Mouse (Mus musculus) liver, embryonic 14.5 days (tissue): Measurements from ENCODE around the gene Ssx2ip. TPM values are rescaled to one million over a fixed set of nuclear protein-coding genes. Genes with fewer than 3 reads are reported as not detected.

ENCODE experiments used
- ATAC-seq: fragments of 200-750 bp; cut with Nextera tagmentation; 2 replicates; pipeline ENCODE4 v1.8.0; 2017; ENCODE audit warnings: moderate number of reproducible peaks, mild to moderate bottlenecking, moderate library complexity; ENCODE audit not compliant: insufficient read depth
- DNase-seq, 3 experiments: peaks; one replicate each; pipeline ENCODE4 v3.0.0-alpha.2; 2012 to 2013; ENCODE audit warnings: low read depth in 3 of 3, low spot score in 3 of 3
- H3K27ac ChIP-seq: fragments of 300-500 bp; sonication (generic); 2 replicates; pipeline ENCODE4 v1.5.1; 2014; ENCODE audit warnings: moderate library complexity, mild to moderate bottlenecking, control low read depth, inconsistent platforms
- H3K27me3 ChIP-seq: fragments of 300-500 bp; sonication (generic); 2 replicates; pipeline ENCODE4 v1.6.1; 2014; ENCODE audit warnings: mild to moderate bottlenecking, low read length, moderate library complexity; ENCODE audit not compliant: control insufficient read depth, insufficient read depth
- H3K36me3 ChIP-seq: fragments of 300-500 bp; sonication (generic); replicated peaks from 2 replicates; pipeline ENCODE4 v1.6.1; 2014; ENCODE audit warnings: low read depth; ENCODE audit not compliant: control insufficient read depth, insufficient read depth
- H3K4me1 ChIP-seq, 2 experiments: fragments of 200-500 bp in 1 of 2; fragments of 300-500 bp in 1 of 2; sonication (generic) in 1 of 2; replicated peaks; 2 replicates each; pipeline ENCODE4 v1.6.1; 2012 to 2014; ENCODE audit warnings: antibody characterized with exemption in 1 of 2, inconsistent platforms in 1 of 2, low read length in 1 of 2; ENCODE audit not compliant: control insufficient read depth in 2 of 2, insufficient read depth in 2 of 2
- H3K4me2 ChIP-seq: fragments of 300-500 bp; sonication (generic); 2 replicates; pipeline ENCODE4 v1.6.1; 2014; ENCODE audit warnings: low read depth, mild to moderate bottlenecking, control low read depth, moderate library complexity
- H3K4me3 ChIP-seq, 2 experiments: fragments of 200-500 bp in 1 of 2; fragments of 300-500 bp in 1 of 2; sonication (generic) in 1 of 2; 2 replicates each; pipeline ENCODE4 v1.5.1; 2012 to 2014; ENCODE audit warnings: low read depth in 2 of 2, low read length in 2 of 2, mild to moderate bottlenecking in 2 of 2, control low read depth in 1 of 2, inconsistent platforms in 1 of 2, moderate library complexity in 1 of 2; ENCODE audit not compliant: insufficient read depth in 1 of 2
- H3K9ac ChIP-seq: fragments of 300-500 bp; sonication (generic); replicated peaks from 2 replicates; pipeline ENCODE4 v1.6.1; 2014; ENCODE audit warnings: mild to moderate bottlenecking, control low read depth, moderate library complexity
- H3K9me3 ChIP-seq: fragments of 300-500 bp; sonication (generic); 2 replicates; pipeline ENCODE4 v1.6.1; 2016; ENCODE audit warnings: low read length, mixed read lengths; ENCODE audit not compliant: control insufficient read depth
- CTCF ChIP-seq: IDR thresholded peaks from 2 replicates; pipeline ENCODE4 v1.5.1; 2016; ENCODE audit warnings: antibody characterized with exemption, low read depth, control low read depth
- EP300 ChIP-seq: IDR thresholded peaks from 2 replicates; pipeline ENCODE4 v1.6.1; 2016; ENCODE audit warnings: antibody characterized with exemption, low read depth
- WGBS: fragments of 180-500 bp; shearing (Covaris S2); extraction: QIAGEN DNeasy Blood & Tissue Kit; methylation state at CpG from one replicate; pipeline ENCODE4 v1.1.7; 2014; ENCODE audit not compliant: insufficient replicate concordance; 5-methylcytosine and 5-hydroxymethylcytosine counted together
- polyA plus RNA-seq, 2 experiments: library from polyadenylated mRNA; depleted of rRNA in 1 of 2; stranded (reverse) in 1 of 2; unstranded in 1 of 2; fragments of >200 nt; fragmentation: Nextera tagmentation in 1 of 2; extraction: Ambion mirVana in 1 of 2; gene quantifications; 2 replicates each; pipeline versions ENCODE4 v1.2.1 to v1.2.3; 2012 to 2014

Gene Ssx2ip
- polyA plus RNA-seq, 2 experiments: 34.9 to 96.2 TPM

DNA sequence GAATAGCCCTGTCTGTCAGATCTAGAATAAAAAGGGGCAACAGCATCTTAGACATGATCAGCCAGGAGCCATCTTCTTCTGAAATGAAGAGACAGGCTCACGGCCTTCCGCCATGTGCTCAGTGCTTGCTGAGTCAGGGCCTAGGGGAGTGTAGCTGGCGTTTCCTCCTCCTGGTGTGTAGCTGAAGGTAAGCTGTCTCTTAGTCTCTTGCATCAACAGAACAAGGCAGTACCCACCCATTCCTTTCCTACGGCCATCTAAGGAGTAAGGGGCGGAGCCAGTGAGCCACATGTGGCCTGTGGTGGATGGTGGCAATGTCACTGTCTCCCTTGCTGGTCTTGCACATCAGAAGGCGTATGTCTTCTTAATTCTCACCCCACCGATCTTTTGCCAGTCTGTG, 5.7 kb downstream of the Ssx2ip start:
- no peak overlapping the region for H3K4me3 ChIP-seq
- no peaks in the 10 kb centered on the region for H3K27me3 ChIP-seq
- H3K4me1 ChIP-seq: peaks cover 54 to 62% of the 10 kb centered on the region in 2 experiments
- H3K9me3 ChIP-seq: no peaks in the 10 kb centered on the region
- ATAC-seq (peak; percentile 34), DNase-seq (peak in 2 of 3 experiments; percentile 37 to 54)
- 48% methylated on average over 7 of the region's 7 CpGs for WGBS
- TF ChIP-seq EP300: no peak
- peak; percentile 15; the same call in 1 of the 2 replicates for TF ChIP-seq CTCF
- peak overlapping the region; percentile 48 for H3K4me2 ChIP-seq
- peak overlapping the region; percentile 19 for H3K27ac ChIP-seq
- H3K9ac ChIP-seq: peak overlapping the region; percentile 41; the same call in 1 of the 2 replicates
- peaks cover 53% of the 10 kb centered on the region for H3K36me3 ChIP-seq

DNA sequence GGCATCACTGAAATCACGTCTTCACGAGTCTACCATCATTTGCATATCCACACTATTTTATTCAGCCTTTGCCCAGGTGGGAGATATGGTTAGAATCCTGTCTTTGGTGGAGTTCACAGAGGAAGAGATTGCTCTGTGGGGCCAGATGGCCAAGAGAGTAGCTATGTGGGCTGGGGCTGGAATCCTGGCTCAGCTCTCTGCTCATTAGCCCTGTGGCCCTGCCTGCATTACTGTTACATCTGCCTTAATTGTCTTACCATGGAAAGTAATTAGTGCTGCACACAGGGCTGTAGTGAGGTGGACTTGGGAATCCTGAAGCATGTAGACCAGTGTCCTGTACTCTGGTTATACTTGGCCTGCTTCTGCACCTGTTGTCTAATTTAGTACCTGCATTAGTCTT, 7.6 kb downstream of the Ssx2ip start:
- H3K9me3 ChIP-seq: no peaks in the 10 kb centered on the region
- no peak overlapping the region; the same call in 1 of the 2 replicates for H3K4me2 ChIP-seq
- no peak overlapping the region for H3K4me3 ChIP-seq
- no peak overlapping the region for H3K9ac ChIP-seq
- peaks cover 47 to 57% of the 10 kb centered on the region in 2 experiments for H3K4me1 ChIP-seq
- ATAC-seq (no peak), DNase-seq (no peak)
- H3K27me3 ChIP-seq: no peaks in the 10 kb centered on the region
- no peak overlapping the region; the same call in 1 of the 2 replicates for H3K27ac ChIP-seq
- WGBS: 72% methylated on average over 2 of the region's 2 CpGs
- TF ChIP-seq EP300 (no peak), CTCF (no peak)
- peaks cover 56% of the 10 kb centered on the region for H3K36me3 ChIP-seq

DNA sequence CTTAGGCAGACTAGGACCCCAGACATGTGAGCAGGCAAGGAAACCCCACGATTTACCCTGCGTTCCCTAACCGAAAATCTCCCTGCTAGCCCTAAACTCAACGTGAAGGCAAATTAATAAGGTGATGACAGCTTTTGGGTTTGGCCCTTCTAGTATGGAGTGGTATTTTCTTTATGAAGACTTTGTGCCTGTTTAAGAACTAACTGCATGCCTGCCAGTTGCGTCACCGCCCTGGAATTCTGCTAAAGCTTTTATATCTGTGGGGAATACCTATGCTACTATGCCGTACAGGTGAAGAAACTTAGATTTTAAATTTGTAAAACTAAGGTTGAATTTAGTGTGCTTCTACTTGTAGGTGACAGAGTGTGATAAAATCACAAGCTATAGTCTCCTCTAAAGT, 8.0 kb downstream of the Ssx2ip start:
- H3K4me1 ChIP-seq: peaks cover 42 to 52% of the 10 kb centered on the region in 2 experiments
- H3K9ac ChIP-seq: no peak overlapping the region
- H3K4me2 ChIP-seq: no peak overlapping the region
- no peaks in the 10 kb centered on the region for H3K9me3 ChIP-seq
- ATAC-seq: no peak
- WGBS: 88% methylated on average over 7 of the region's 7 CpGs
- H3K27ac ChIP-seq: no peak overlapping the region
- TF ChIP-seq CTCF (no peak), EP300 (no peak)
- H3K4me3 ChIP-seq: no peak overlapping the region
- no peak for DNase-seq
- H3K36me3 ChIP-seq: peaks cover 56% of the 10 kb centered on the region
- H3K27me3 ChIP-seq: no peaks in the 10 kb centered on the region

DNA sequence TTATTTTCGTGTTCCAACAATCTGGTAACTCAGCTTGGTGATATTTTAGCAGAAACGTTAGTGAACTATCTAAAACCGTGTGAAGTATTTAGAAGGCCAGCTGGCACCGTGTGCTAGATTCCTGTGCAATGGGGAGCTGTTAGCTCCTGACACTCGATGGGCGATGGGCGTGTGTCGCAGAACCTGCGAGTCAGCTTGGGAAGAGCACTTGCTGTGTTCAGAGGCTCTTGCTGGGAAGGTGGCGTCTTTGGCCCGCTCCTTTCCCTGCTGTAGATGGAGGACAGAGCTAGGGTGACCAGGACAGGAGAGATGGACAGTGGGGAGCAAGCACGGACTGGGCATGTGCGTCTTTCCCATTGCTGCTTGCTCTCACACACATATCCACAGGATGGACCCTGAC, 8.6 kb downstream of the Ssx2ip start:
- no peak overlapping the region for H3K4me3 ChIP-seq
- 88% methylated on average over 13 of the region's 13 CpGs for WGBS
- DNase-seq: no peak
- no peaks in the 10 kb centered on the region for H3K27me3 ChIP-seq
- H3K27ac ChIP-seq: no peak overlapping the region
- no peak for TF ChIP-seq CTCF
- TF ChIP-seq EP300: no peak
- no peaks in the 10 kb centered on the region for H3K9me3 ChIP-seq
- no peak overlapping the region for H3K4me2 ChIP-seq
- H3K9ac ChIP-seq: no peak overlapping the region
- H3K4me1 ChIP-seq: peaks cover 37 to 47% of the 10 kb centered on the region in 2 experiments
- H3K36me3 ChIP-seq: peaks cover 57% of the 10 kb centered on the region
- no peak for ATAC-seq

DNA sequence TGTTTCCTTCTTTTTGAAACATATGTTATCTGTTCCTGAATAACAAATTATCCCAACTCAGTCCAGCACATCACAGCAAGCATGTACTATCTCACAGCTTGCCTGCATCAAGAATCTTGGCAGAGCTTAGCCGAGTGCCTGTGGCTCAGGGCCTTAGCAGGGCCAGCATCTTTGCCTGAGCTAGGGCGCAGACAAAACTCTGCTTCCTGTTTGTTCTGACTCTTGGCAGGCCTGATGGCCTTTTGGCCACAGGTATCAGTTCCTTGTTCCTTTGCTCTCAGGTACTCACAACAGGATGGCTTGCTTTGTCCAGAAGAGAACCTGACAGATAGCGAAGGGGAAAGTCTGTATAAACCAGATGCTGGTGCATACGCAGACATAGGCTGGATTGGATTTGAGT, 9.6 kb downstream of the Ssx2ip start:
- WGBS: 85% methylated on average over 4 of the region's 4 CpGs
- Histone ChIP-seq H3K4me1 (peaks cover 28 to 38% of the 10 kb centered on the region in 2 experiments), H3K4me3 (no peak overlapping the region), H3K27me3 (no peaks in the 10 kb centered on the region), H3K4me2 (no peak overlapping the region), H3K9me3 (no peaks in the 10 kb centered on the region), H3K36me3 (peaks cover 56% of the 10 kb centered on the region), H3K9ac (no peak overlapping the region), H3K27ac (no peak overlapping the region)
- DNase-seq: no peak
- TF ChIP-seq EP300: no peak
- no peak for TF ChIP-seq CTCF
- no peak for ATAC-seq
